Comparison of ENCODE assay signal across 15 mouse cellular contexts in genomic region chr6:22233517-22233916, GRCm38 (mm10). TPM values are rescaled to one million over a fixed set of nuclear protein-coding genes. Genes with fewer than 3 reads are reported as not detected.
DNase-seq lines count a peak whose midpoint lies in the region.
"Had no signal": no experiment of that assay in that cellular context is flagged by ENCODE, and none has a peak within 500 bp of the region (broad histone marks: within the 10 kb centered on the region; RNA-seq: fewer than 3 reads in every experiment).

No protein-coding gene starts in this region.

- intact Hi-C loops in heart, postnatal 25 days (cut with DNase I) = loop anchor here (5.0 kb wide), 1 partner anchor 71 kb away; no protein-coding TSS in a partner anchor

- DNase-seq in heart, adult 8-10 months (ENCODE audit: low spot score) = peak; percentile 28
- DNase-seq in heart, postnatal 25 days (ENCODE audit: low spot score) = no peak
- DNase-seq in embryo, embryonic 10 days (ENCODE audit: low spot score) = peak; percentile 28
- peak; percentile 5 for DNase-seq in embryo, embryonic 9.5 days (ENCODE audit: extremely low spot score)
- DNase-seq in mesoderm, embryonic 11.5 days (ENCODE audit: low read depth, low spot score) = peak; percentile 50
- DNase-seq in MN1 (ENCODE audit: low spot score) = no peak
- DNase-seq in layer of hippocampus, adult 8-10 months (ENCODE audit: low spot score in 2 of 2) = no peak
- DNase-seq: adrenal gland, adult 8-10 months; adrenal gland, postnatal 36 days; cerebellum, adult 2 months; cerebellum, postnatal 14 days; gastrocnemius, postnatal 14 days; kidney, adult 18-20 months had no signal

RNA-seq across cellular contexts. Expression of gene Wnt16, which starts 54.5 kb away (rescaled TPM):
- under 1 TPM in 2 of 4 experiments, not detected in 2; 0.25 to 0.44 TPM for total RNA-seq in heart, adult 8-10 months (2022)
- under 1 TPM; 0.42 to 0.75 TPM for total RNA-seq in heart, postnatal 25 days (2021)
- 1 to 10 TPM in 3 of 4 experiments, under 1 TPM in 1; 0.73 to 1.7 (median 1.2) TPM for total RNA-seq in layer of hippocampus, adult 8-10 months (2022)
- total RNA-seq: common myeloid progenitor, adult 5-6 weeks; granulocyte monocyte progenitor cell, adult 5-6 weeks had no signal

Comparison
In these comparisons a context has a peak if more than half of its experiments do, and no peak if none do; other contexts are left out.
1. DNase-seq: peak in heart, adult 8-10 months (single experiment), embryo, embryonic 10 days (single experiment), embryo, embryonic 9.5 days (single experiment) and mesoderm, embryonic 11.5 days (single experiment); none in heart, postnatal 25 days (single experiment), MN1 (single experiment) and layer of hippocampus, adult 8-10 months (0 of 2).